Mouse (Mus musculus): ENCODE data around the gene Otud1. TPM values are rescaled to one million over a fixed set of nuclear protein-coding genes. Genes with fewer than 3 reads are reported as not detected.

The Otud1 gene
- polyA plus RNA-seq, 1 experiment from 2014 or later: 1.7 TPM

- H3K4me2 ChIP-seq: no peak overlapping the region
- H3K4me1 ChIP-seq (replicated peaks): no peaks in the 10 kb centered on the region
- H3K27ac ChIP-seq (replicated peaks): no peak overlapping the region
- 88% methylated on average over 14 of the region's 14 CpGs for WGBS
- ATAC-seq (ENCODE audit: low read depth): no peak
- no peaks in the 10 kb centered on the region for H3K9me3 ChIP-seq
- no peak overlapping the region for H3K9ac ChIP-seq
- H3K4me3 ChIP-seq: no peak overlapping the region
- no peaks in the 10 kb centered on the region for H3K27me3 ChIP-seq
- H3K36me3 ChIP-seq: no peaks in the 10 kb centered on the region
Measured at GRCm38 (mm10) chr2:19690094-19690493, 32.5 kb downstream of the Otud1 start.

- Histone ChIP-seq H3K4me1 (replicated peaks) (no peaks in the 10 kb centered on the region), H3K27me3 (no peaks in the 10 kb centered on the region), H3K4me2 (no peak overlapping the region), H3K9me3 (no peaks in the 10 kb centered on the region), H3K27ac (replicated peaks) (no peak overlapping the region), H3K9ac (no peak overlapping the region), H3K36me3 (no peaks in the 10 kb centered on the region), H3K4me3 (no peak overlapping the region)
- no peak for ATAC-seq (ENCODE audit: low read depth)
- 82% methylated on average over 4 of the region's 4 CpGs for WGBS
Measured at GRCm38 (mm10) chr2:19699573-19700295, 42.2 kb downstream of the Otud1 start.

GRCm38 (mm10) chr2:19701386-19701785 lies 43.8 kb downstream of the Otud1 start:
- no peak overlapping the region for H3K27ac ChIP-seq (replicated peaks)
- H3K4me3 ChIP-seq: no peak overlapping the region
- no peak overlapping the region for H3K4me2 ChIP-seq
- H3K36me3 ChIP-seq: no peaks in the 10 kb centered on the region
- no peak overlapping the region for H3K9ac ChIP-seq
- H3K4me1 ChIP-seq (replicated peaks): no peaks in the 10 kb centered on the region
- H3K9me3 ChIP-seq: no peaks in the 10 kb centered on the region
- 91% methylated on average over 3 of the region's 3 CpGs for WGBS
- H3K27me3 ChIP-seq: no peaks in the 10 kb centered on the region
- ATAC-seq (ENCODE audit: low read depth): no peak

- Histone ChIP-seq H3K27ac (replicated peaks) (no peak overlapping the region), H3K4me1 (replicated peaks) (no peaks in the 10 kb centered on the region), H3K27me3 (no peaks in the 10 kb centered on the region), H3K9me3 (no peaks in the 10 kb centered on the region), H3K4me3 (no peak overlapping the region), H3K9ac (no peak overlapping the region), H3K36me3 (no peaks in the 10 kb centered on the region), H3K4me2 (no peak overlapping the region)
- ATAC-seq (ENCODE audit: low read depth): no peak
Measured at GRCm38 (mm10) chr2:19703020-19703613, 45.6 kb downstream of the Otud1 start.

- H3K9ac ChIP-seq: no peak overlapping the region
- H3K27me3 ChIP-seq: no peaks in the 10 kb centered on the region
- H3K9me3 ChIP-seq: no peaks in the 10 kb centered on the region
- WGBS: 76% methylated on average over 4 of the region's 4 CpGs
- H3K4me2 ChIP-seq: no peak overlapping the region
- H3K36me3 ChIP-seq: no peaks in the 10 kb centered on the region
- H3K4me1 ChIP-seq (replicated peaks): no peaks in the 10 kb centered on the region
- no peak overlapping the region for H3K4me3 ChIP-seq
- ATAC-seq (ENCODE audit: low read depth): no peak
- no peak overlapping the region for H3K27ac ChIP-seq (replicated peaks)
Measured at GRCm38 (mm10) chr2:19703670-19704069, 46.1 kb downstream of the Otud1 start.

- no peak for ATAC-seq (ENCODE audit: low read depth)
- Histone ChIP-seq H3K9ac (no peak overlapping the region), H3K27me3 (no peaks in the 10 kb centered on the region)
Measured at GRCm38 (mm10) chr2:19704272-19704671, 46.7 kb downstream of the Otud1 start.

GRCm38 (mm10) chr2:19706886-19707285 lies 49.3 kb downstream of the Otud1 start:
- H3K27me3 ChIP-seq: no peaks in the 10 kb centered on the region
- no peaks in the 10 kb centered on the region for H3K9me3 ChIP-seq
- no peak overlapping the region for H3K27ac ChIP-seq (replicated peaks)
- 86% methylated on average over 4 of the region's 4 CpGs for WGBS
- H3K4me1 ChIP-seq (replicated peaks): no peaks in the 10 kb centered on the region
- no peak overlapping the region for H3K4me3 ChIP-seq
- no peak overlapping the region for H3K4me2 ChIP-seq
- ATAC-seq (ENCODE audit: low read depth): no peak
- H3K9ac ChIP-seq: no peak overlapping the region
- no peaks in the 10 kb centered on the region for H3K36me3 ChIP-seq

More at GRCm38 (mm10) chr2:19704272-19704671, 46.7 kb downstream of the Otud1 start:
- Histone ChIP-seq H3K4me1 (replicated peaks) (no peaks in the 10 kb centered on the region), H3K36me3 (no peaks in the 10 kb centered on the region), H3K27ac (replicated peaks) (no peak overlapping the region), H3K4me2 (no peak overlapping the region), H3K4me3 (no peak overlapping the region), H3K9me3 (no peaks in the 10 kb centered on the region)

Other genes with a start within 250 kb of the Otud1 start
- gene Ptf1a, start 212.1 kb upstream of the Otud1 start, polyA plus RNA-seq (2015; fragmentation: Nextera tagmentation; extraction: Ambion mirVana): 0.92 and 1.2 TPM in 2 replicates
- not detected in 2 replicates for gene 4921504E06Rik, start 103.8 kb upstream of the Otud1 start, polyA plus RNA-seq (2015; fragmentation: Nextera tagmentation; extraction: Ambion mirVana)

Data from neural tube, embryonic 13.5 days (tissue).